Mouse (Mus musculus) kidney, postnatal 25 days (tissue): ENCODE data around the gene Nt5m.
"Not testable (repeated sequence)": the region's sequence is repeated elsewhere in the genome, so short reads cannot be mapped to it uniquely, and the experiment has no call there.

Experiments used
- DNase-seq, 2 experiments: peaks; one replicate each; pipeline ENCODE4 v3.0.0; 2021; ENCODE audit warnings: mixed read lengths in 2 of 2

Nt5m gene

DNA sequence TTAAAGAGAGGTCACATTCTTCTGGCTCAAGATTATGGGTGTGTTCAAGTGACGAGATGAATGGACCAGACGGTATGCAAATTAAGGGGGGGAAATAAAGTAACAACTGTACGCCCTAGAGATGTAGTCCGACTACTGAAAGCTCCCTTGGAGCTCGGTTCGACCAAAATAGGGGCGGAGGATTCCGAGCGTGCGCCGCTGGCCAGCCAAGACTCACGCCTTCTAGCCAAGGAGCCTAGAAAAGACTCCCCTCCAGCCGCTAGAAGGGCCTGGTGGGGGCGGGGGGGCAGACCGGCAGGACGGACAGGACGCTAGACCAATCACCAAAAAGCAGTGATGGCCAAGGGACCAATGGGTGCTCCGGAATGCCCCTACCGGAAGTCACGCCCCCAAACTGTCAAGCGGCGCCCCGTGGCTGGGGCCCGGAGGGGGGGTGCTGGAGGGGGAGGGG lies at the start of gene Nt5m:
Nt5m (plus strand) TSS at position 440 of the 451 bp plus-strand sequence.
- DNase-seq: peak; percentile 96 to 98

GRCm38 (mm10) chr11:59793390-59793789 lies 45.9 kb upstream of the Nt5m start:
- no peak for DNase-seq

DNA sequence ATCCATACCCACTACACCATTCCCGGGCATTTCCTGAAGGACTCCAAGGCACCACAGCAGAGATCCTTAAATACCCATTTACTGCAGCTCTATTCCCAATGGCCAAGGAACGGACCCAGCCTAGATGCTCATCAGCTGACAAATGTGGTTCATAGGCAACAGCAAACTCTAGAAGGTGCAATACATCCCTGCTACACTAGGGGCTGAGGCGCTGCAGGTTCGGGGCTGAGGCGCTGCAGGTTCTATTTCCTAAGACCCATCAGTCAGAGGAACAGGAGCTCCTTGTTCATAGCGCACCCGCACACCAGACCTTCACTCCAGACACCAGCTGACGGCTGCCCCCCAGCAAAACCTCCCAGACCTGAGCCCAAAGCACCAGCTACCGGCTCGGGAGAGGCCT lies 38.8 kb upstream of the Nt5m start:
- peak in 1 of 2 experiments; percentile 33 for DNase-seq

DNA sequence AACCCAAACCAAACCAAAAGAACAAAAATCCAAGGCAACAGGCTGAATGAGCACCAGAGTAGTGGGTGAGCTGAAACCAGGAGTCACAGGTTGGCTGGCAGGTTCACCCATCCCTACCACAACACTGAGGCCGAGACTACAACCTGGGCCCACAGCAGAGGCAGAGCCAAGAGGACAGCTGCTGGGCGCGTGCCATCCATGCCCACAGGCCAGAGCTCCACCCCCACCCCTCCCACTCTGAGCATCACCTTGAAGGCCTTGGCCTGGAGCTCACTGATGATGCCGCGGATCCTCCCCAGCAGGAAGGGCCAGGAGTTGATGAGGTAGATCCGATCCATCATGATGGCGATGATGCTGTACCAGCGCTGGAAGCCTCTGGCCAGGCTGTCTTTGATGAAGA lies 37.4 kb upstream of the Nt5m start:
- no peak for DNase-seq

GRCm38 (mm10) chr11:59803516-59803915 lies 35.7 kb upstream of the Nt5m start:
- DNase-seq: no peak

- DNase-seq: no peak
Measured at GRCm38 (mm10) chr11:59804409-59805110, 34.7 kb upstream of the Nt5m start.

- DNase-seq: no peak
Measured at GRCm38 (mm10) chr11:59805256-59805655, 34.0 kb upstream of the Nt5m start.

DNA sequence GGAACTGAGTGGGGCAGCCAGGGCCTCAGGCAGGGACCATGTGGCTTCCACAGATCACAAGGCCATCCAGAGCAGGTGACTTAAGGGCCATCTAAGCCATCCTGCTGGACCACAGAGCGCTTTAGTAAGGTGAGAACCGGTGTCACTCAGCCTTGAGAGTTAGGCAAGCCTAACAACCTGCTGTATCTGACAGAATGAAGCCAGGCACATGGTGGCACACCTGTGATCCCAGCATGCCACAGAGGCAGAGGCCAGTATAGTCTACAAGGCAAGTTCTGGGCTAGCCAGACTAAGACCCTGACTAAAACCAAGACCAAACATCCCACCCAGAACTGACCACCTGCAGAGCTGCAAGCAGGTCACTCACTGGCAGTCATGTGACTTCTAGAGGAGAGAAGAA lies 33.6 kb upstream of the Nt5m start:
- DNase-seq: no peak

DNA sequence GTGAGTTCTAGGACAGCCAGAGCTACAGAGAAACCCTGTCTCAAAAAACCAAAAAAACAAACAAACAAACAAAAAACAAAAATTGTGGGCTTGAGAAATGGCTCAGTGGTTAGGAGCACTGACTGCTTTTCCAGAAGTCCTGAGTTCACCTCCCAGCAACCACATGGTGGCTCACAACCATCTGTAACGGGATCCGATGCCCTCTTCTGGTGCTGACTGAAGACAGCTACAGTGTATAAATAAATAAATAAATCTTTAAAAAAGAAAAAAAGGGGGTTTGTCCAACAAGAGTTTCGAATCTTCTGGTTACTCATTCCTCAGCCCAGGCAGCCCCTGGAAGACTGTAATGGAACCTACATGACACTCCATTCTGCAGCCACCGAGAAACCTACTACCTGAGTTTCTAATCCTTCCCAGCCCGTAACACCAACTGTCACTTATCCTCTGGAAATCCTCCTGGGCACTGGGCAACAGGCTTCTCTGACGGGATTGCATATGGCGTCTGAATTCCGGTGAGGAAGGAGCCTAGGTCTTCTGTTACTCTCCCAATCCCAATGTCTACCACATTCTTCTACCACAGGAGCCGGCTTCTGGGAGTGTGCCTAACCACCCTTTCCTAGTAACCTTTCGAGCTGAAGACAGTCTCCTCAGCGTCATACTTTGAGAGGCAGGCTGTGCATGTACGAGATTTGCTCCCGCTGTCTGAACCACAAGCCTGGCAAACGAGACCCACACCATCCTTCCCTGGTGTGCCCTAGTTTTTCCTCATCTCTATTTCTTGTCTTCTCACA lies 30.9 kb upstream of the Nt5m start:
- no peak for DNase-seq

GRCm38 (mm10) chr11:59809071-59809669 lies 30.1 kb upstream of the Nt5m start:
- peak; percentile 60 to 75 for DNase-seq

DNA sequence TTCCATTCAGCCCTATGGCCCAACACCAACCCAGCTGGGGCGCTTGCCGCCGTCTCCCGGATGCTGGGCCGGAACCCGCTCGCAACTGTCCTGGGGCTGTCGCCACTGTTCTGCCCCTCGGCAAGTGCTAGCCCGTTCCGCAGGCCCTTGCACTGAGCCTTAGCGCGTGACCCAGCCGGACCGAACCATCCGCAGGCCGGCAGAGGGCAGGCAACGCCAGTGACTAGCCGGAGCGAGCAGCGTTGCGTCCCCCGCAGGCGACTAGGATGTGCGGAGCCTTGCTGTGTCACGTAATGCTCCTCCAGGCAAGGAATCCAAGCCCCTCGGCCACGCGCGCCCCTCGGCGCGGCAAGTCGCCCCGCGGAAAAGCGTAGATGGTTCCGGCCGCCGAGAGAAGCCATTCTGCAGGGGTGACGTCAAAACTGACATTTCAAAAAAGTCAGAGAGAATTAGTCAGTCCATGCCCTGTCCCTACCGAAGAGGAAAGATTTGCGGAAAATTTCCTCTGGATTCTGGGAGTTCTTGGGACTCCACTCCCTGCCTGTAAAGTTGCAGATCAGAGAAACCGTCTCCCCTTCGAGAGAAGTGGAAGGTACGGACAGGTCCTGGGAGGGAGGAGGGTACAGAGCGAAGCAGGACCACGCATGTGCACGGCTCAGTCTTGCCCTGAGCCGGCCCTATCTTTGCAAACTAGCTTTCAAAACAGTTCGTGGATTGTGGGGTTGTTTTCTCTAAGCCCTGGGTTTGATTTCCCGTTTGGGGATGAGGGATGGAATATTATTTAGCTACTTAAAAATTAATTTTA lies 29.4 kb upstream of the Nt5m start, which contains the start of gene Flcn:
Flcn (minus strand) TSS at position 347 of the 805 bp plus-strand sequence.
- DNase-seq: peak; percentile 85 to 93

DNA sequence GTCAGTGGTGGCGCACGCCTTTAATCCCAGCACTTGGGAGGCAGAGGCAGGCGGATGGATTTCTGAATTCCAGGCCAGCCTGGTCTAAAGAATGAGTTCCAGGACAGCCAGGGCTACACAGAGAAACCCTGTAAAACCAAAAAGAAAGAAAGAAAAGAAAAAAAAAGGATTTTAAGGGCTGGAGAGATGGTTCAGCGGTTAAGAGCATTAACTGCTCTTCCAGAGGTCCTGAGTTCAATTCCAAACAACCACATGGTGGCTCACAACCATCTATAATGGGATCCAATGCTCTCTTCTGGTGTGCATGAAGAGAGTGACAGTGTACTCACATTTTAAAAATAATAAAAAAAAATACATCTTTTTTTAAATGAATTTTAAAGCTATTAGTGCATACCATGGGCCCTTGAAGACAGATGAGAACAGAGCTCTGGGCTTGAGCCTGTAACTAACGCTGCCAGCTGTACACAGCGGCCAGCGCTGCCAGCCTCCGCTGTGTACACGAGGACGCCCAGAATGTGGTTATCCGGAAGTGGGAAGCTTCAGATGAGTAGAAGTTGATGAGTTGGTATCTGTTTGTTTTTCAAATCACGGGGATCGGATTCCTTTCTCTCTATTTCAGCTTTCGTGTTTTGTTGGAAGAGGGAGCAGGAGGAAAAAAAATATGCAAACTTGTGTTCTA lies 28.6 kb upstream of the Nt5m start:
- DNase-seq: no peak

DNA sequence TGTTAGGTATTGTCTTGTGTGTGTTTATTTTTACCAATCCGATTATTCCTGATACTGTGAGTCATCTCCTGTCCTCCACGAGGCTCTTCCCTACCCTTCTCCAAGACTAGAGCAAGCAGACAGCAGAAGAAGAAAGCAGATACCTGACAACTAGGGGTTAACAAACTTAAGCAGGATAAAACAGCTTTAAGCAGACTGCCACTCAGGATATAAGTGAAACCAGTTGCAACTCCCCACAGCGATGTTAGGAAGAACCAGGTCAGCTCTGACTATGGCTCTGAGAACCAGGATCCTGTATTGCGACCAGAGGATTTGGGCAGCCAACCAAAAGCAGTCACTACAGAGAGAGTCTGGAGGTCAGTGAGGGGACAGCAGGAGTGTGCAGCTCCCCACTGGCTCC lies 28.0 kb upstream of the Nt5m start:
- DNase-seq: no peak

GRCm38 (mm10) chr11:59813276-59813675 lies 26.0 kb upstream of the Nt5m start:
- DNase-seq: no peak

DNA sequence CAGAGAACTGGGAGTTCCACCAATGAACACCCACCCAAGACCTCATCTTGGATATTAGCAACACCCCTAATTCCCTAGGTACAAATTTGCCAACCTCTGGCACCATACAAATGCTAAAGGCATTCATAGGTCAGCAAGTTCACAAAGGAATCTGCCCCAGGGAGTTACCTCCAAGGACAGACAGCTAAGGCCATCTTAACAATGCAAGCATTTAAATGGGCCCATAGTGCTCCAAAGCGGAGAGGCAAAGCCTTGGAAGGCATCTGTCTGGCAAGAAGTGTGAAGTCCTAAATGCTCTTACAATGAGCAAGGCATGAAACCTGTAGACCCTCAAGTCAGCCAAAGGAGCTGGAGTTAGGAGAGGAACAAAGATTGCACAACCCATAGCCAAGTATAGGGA lies 24.9 kb upstream of the Nt5m start:
- DNase-seq: no peak

DNA sequence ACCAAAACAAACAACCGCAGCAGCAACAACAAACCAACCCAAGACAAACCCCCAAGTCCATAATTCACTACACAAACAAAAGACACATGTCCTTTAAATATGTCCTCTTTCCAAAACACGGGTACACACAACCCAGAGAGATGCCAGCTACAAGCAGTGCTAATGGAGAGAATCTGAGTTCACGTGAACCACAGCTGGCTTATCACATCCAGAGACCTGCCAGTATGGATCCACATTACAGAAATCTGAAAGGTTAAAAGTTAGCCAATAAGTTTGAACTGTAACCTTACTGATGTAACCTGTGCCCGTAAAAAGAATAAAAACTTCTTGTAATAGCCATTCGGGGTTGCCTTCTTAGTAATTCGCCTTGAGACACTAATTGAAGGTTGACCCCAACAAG lies 24.3 kb upstream of the Nt5m start:
- DNase-seq: no peak

- DNase-seq: no peak
Measured at GRCm38 (mm10) chr11:59815482-59816065, 23.7 kb upstream of the Nt5m start.

GRCm38 (mm10) chr11:59817916-59818315 lies 21.3 kb upstream of the Nt5m start:
- no peak for DNase-seq

GRCm38 (mm10) chr11:59821625-59822024 lies 17.6 kb upstream of the Nt5m start:
- DNase-seq: no peak

DNA sequence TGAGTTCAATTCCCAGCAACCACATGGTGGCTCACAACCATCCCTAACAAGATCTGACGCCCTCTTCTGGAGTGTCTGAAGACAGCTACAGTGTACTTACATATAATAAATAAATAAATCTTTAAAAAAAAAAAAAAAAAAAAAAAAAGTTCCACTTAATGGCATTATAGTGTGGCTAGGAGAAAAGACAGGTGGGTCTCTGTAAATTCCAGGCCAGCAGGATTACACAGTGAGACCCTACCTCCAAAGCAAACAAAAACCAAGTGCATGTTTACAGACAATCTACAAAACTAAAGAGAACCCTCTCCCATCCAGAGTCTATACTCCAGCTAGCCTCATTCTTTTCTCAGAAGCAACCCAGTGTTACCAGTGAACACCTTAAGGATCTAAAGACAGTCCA lies 1.5 kb upstream of the Nt5m start:
- not testable (repeated sequence) for DNase-seq

DNA sequence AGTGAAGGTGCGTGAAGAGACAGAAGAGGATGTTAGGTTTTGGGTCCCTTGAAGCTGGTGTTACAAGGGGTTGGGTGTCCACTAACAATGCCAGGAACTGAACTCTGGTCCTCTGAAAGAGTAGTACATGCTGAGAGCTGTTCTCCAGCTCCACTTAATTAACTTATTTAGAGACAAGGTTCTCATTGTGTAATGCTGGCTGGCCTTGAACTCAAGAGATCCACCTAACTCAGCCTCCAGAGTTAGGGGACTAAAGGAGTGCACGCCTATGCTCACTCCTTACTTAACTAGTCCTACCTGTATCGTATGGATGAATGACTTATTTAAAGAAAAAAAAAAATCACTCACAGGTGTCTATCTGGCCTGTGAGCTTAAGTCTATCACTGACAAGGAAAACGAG lies 821 bp upstream of the Nt5m start:
- DNase-seq: no peak
